Mouse (Mus musculus) frontal cortex, postnatal 25 days (tissue): Measurements from ENCODE around the gene Epha4.

Experiments
- DNase-seq, 2 experiments: peaks; one replicate each; pipeline ENCODE4 v3.0.0; 2022; ENCODE audit warnings: low spot score in 2 of 2

Epha4 gene

GRCm38 (mm10) chr1:77484766-77485596, 29.9 kb downstream of the Epha4 start:
- DNase-seq = no peak

- DNase-seq = no peak
Measured at GRCm38 (mm10) chr1:77475808-77476413, 39.0 kb downstream of the Epha4 start.

- no peak for DNase-seq
Measured at GRCm38 (mm10) chr1:77473446-77474376, 41.2 kb downstream of the Epha4 start.

- DNase-seq = no peak
Measured at GRCm38 (mm10) chr1:77472566-77472965, 42.3 kb downstream of the Epha4 start.

GRCm38 (mm10) chr1:77471447-77471846, 43.4 kb downstream of the Epha4 start:
- DNase-seq = no peak

- no peak for DNase-seq
Measured at GRCm38 (mm10) chr1:77471037-77471436, 43.9 kb downstream of the Epha4 start.

GRCm38 (mm10) chr1:77468717-77469314, 46.1 kb downstream of the Epha4 start:
- DNase-seq = no peak

GRCm38 (mm10) chr1:77465524-77465923, 49.4 kb downstream of the Epha4 start:
- DNase-seq = no peak

GRCm38 (mm10) chr1:77464108-77464507, 50.8 kb downstream of the Epha4 start:
- DNase-seq = no peak

- DNase-seq = no peak
Measured at GRCm38 (mm10) chr1:77461877-77462615, 52.8 kb downstream of the Epha4 start.

GRCm38 (mm10) chr1:77460831-77461629, 53.9 kb downstream of the Epha4 start:
- DNase-seq = no peak

- DNase-seq = no peak
Measured at GRCm38 (mm10) chr1:77458751-77459385, 56.0 kb downstream of the Epha4 start.

- DNase-seq = no peak
Measured at GRCm38 (mm10) chr1:77457446-77457800, 57.5 kb downstream of the Epha4 start.

- DNase-seq = no peak
Measured at GRCm38 (mm10) chr1:77456695-77457445, 58.0 kb downstream of the Epha4 start.

- no peak for DNase-seq
Measured at GRCm38 (mm10) chr1:77453811-77454210, 61.1 kb downstream of the Epha4 start.

- DNase-seq = no peak
Measured at GRCm38 (mm10) chr1:77452721-77453120, 62.2 kb downstream of the Epha4 start.

- no peak for DNase-seq
Measured at GRCm38 (mm10) chr1:77451541-77451940, 63.3 kb downstream of the Epha4 start.

GRCm38 (mm10) chr1:77450201-77450600, 64.7 kb downstream of the Epha4 start:
- no peak for DNase-seq

GRCm38 (mm10) chr1:77447061-77447614, 67.8 kb downstream of the Epha4 start:
- no peak for DNase-seq
